Mouse (Mus musculus) olfactory bulb, adult 2 months (tissue): ENCODE measurements around the gene Saa1.
"Not testable (repeated sequence)": the region's sequence is repeated elsewhere in the genome, so short reads cannot be mapped to it uniquely, and the experiment has no call there.

Experiments used
- CTCF ChIP-seq: fragments of 200-500 bp; IDR thresholded peaks from 2 replicates; pipeline ENCODE4 v1.5.1; 2012; ENCODE audit warnings: low read depth, mild to moderate bottlenecking, low read length, moderate library complexity; ENCODE audit not compliant: insufficient read depth
- POLR2A ChIP-seq: fragments of 200-500 bp; IDR thresholded peaks from 2 replicates; pipeline ENCODE4 v1.6.1; 2012; ENCODE audit warnings: mild to moderate bottlenecking, low read depth, low read length, moderate library complexity; ENCODE audit not compliant: insufficient read depth

DNA sequence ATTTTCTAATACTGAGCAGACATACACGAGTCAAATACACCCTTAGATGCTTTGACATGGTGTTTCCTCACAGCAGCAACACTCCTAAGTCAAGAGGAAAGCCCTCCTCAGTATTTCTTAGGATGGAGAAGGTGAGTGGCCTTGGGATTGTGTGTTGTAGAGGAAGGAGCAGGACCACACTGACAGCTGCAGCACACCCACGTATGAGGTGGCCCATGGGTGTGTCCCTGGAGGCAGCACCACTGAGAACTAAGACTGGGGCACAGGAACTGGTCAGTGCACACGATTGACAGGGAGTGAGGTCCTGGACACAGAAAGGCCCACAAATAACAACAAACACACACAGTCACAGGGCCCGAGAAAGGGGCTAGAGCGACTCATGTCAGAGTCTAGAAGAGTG lies 2.7 kb downstream of the Saa1 start:
- TF ChIP-seq CTCF, POLR2A: not testable (repeated sequence)
